Mouse (Mus musculus): ENCODE results near the gene Lum.

DNA sequence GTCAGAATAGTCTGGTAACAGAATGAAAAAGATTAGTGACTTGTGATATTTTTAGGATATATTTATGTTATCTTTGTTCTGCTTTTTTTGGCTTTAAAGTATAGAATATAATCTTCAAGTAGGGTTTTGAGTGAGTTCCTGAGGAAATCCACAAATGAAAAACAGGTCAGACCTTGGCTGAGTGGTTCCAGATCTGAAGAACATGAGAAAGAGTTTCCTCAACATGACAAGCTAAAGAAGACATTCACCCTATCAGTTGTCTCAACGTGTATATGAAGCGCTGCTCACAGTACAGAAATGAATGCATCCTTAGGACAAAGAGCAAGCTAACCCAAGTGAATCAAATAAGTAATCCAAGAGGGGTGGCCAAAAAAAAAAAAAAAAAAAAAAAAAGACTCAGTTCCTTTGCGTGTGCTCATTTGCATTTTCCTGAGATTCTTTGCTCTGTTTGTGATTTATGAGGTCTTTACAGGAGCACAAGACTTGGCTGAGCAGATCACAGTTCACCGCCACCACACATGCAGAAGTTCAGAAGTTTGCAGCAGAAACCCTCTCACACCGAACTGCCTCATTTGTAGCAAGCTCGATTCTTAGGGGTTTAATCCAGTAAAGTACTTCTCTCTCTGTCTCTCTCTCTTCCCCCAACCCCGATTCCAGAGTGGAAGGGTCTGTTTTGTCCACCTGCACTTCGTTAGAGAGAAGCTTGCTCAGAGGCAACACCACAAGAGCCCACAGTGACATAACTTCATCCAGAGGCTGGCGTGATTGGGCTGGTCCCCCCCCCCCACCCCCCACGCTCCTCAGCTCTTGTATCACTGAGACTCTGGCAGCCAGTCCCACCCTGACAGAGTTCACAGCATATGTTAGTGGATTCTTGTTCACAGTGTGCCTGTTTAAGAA, at the start of gene Lum:
- no peak for TF ChIP-seq CTCF (conservative IDR thresholded peaks at IDR 0.05; ENCODE audit: low read length)
- no peak for TF ChIP-seq POU5F1 (IDR thresholded peaks at IDR 0.05; ENCODE audit: borderline replicate concordance, low read length)
